Mouse (Mus musculus) neural tube, embryonic 14.5 days (tissue): ENCODE results near the gene 6030408B16Rik. TPM values are rescaled to one million over a fixed set of nuclear protein-coding genes. Genes with fewer than 3 reads are reported as not detected.

ENCODE experiments used
- ATAC-seq: fragments of 200-750 bp; cut with Nextera tagmentation; 2 replicates; pipeline ENCODE4 v1.8.0; 2017; ENCODE audit warnings: low read depth, mild to moderate bottlenecking, moderate TSS enrichment, moderate library complexity
- H3K27ac ChIP-seq: fragments of 300-500 bp; sonication (generic); 2 replicates; pipeline ENCODE4 v1.5.1; 2014; ENCODE audit warnings: low read depth, mild to moderate bottlenecking, control low read depth, low read length, moderate library complexity, mixed read lengths
- H3K27me3 ChIP-seq: fragments of 300-500 bp; sonication (generic); 2 replicates; pipeline ENCODE4 v1.6.1; 2014; ENCODE audit warnings: low read length; ENCODE audit not compliant: control insufficient read depth, insufficient read depth
- H3K36me3 ChIP-seq: fragments of 300-500 bp; sonication (generic); 2 replicates; pipeline ENCODE4 v1.6.1; 2014; ENCODE audit warnings: low read length, mixed read lengths; ENCODE audit not compliant: control insufficient read depth, insufficient read depth
- H3K4me1 ChIP-seq: fragments of 300-500 bp; sonication (generic); 2 replicates; pipeline ENCODE4 v1.6.1; 2014; ENCODE audit warnings: low read length; ENCODE audit not compliant: control insufficient read depth, insufficient read depth
- H3K4me2 ChIP-seq: fragments of 300-500 bp; sonication (generic); 2 replicates; pipeline ENCODE4 v1.6.1; 2014; ENCODE audit warnings: mild to moderate bottlenecking, low read depth, low read length, control low read depth
- H3K4me3 ChIP-seq: fragments of 300-500 bp; sonication (generic); 2 replicates; pipeline ENCODE4 v1.5.1; 2014; ENCODE audit warnings: low read depth, low read length, control low read depth, mixed read lengths
- H3K9ac ChIP-seq: fragments of 300-500 bp; sonication (generic); replicated peaks from 2 replicates; pipeline ENCODE4 v1.6.1; 2014; ENCODE audit warnings: low read depth, mild to moderate bottlenecking, control low read depth, low read length, mixed read lengths
- H3K9me3 ChIP-seq: fragments of 300-500 bp; sonication (generic); 2 replicates; pipeline ENCODE4 v1.6.1; 2016; ENCODE audit warnings: low read length; ENCODE audit not compliant: control insufficient read depth
- WGBS: fragments of 180-500 bp; shearing (Covaris S2); extraction: QIAGEN DNeasy Blood & Tissue Kit; methylation state at CpG from one replicate; pipeline ENCODE4 v1.1.7; 2014; 5-methylcytosine and 5-hydroxymethylcytosine counted together
- polyA plus RNA-seq: library from polyadenylated mRNA; unstranded; fragments of >200 nt; fragmentation: Nextera tagmentation; extraction: Ambion mirVana; gene quantifications from 2 replicates; pipeline ENCODE4 v1.2.1, GENCODE M21; 2014

Gene 6030408B16Rik
- polyA plus RNA-seq, 1 experiment from 2014 or later, result 0.64 TPM

DNA sequence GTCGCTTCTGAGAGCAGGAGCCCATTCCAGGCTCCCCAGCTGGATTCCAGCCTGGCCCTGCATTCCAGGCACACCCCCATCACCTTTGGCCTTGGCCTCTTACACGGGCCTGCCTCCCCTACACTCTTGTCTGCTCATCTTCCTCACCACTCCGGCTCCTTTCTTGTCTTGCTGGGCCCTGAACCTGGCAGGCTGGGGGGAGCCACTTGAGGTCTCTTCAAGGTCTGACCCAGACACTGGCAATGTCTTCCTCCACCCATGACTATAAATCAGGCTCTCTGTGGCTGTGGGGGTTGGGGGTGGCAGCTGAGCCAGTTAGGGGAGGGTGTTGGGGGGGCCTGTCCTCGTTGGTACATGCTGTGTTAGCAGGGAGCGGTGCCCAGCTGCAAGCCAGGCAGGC lies 14.4 kb upstream of the 6030408B16Rik start:
- no peak overlapping the region for H3K9ac ChIP-seq
- WGBS, result 38% methylated on average over 5 of the region's 5 CpGs

DNA sequence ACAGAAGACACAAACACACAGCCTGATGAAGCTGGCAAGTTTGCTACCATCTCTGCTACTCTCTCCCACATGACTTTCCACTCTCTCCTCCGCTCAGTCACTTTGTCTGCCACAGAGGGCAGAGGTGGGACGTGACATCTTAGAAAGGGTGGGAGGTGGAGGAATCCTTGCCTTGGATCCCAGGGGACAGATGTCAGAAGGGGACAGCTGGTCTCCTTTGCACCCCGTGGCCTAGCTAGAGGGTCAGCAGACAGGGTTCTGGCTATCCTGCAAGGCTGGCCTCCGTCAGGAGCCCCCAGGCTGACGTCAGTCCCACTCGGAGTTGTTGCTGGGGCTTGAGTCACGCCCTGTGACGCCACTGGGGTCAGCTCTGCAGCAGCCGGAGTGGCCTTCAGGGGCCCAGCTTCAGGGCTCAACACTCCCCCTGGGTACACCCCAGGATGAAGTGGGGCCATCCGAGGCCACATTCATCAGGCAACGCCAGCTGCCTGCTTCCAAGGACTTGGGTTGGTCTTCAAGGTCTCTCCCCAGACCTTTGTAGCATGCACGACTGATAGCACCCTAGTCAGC lies 13.5 kb upstream of the 6030408B16Rik start:
- Histone ChIP-seq H3K36me3 (no peaks in the 10 kb centered on the region), H3K27me3 (no peaks in the 10 kb centered on the region), H3K9me3 (no peaks in the 10 kb centered on the region), H3K27ac (no peak overlapping the region), H3K4me1 (0 out of 2 replicates have a peak, but pooled peaks cover 2% of the 10 kb centered on the region), H3K4me2 (no peak overlapping the region), H3K9ac (no peak overlapping the region), H3K4me3 (no peak overlapping the region)
- WGBS, result 69% methylated on average over 12 of the region's 12 CpGs
- ATAC-seq, result no peak

More for the DNA sequence above, 14.4 kb upstream of the 6030408B16Rik start:
- Histone ChIP-seq H3K4me3 (no peak overlapping the region), H3K4me2 (no peak overlapping the region), H3K36me3 (no peaks in the 10 kb centered on the region), H3K27me3 (no peaks in the 10 kb centered on the region), H3K9me3 (no peaks in the 10 kb centered on the region), H3K4me1 (0 out of 2 replicates have a peak, but pooled peaks cover 2% of the 10 kb centered on the region), H3K27ac (no peak overlapping the region)
- no peak for ATAC-seq

DNA sequence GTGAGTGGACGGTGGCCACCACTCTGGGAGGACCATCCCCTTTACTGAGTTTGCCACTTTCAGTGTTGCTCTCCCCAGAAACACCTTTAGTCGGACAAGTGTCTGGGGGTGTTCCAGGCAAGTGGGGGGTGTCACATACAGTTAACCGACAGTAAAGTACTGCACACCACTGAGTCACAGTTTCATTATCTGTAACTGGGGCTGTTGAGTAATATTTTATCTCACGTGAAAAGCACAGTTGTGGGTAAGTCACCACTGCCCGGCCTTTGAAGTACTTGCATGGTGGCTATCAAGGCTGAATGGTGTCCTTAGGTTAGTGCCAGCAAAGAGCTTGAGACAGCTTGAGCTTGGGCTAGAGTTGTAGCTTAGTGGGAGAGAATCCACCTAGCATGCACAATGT lies 10.5 kb upstream of the 6030408B16Rik start:
- Histone ChIP-seq H3K27me3 (no peaks in the 10 kb centered on the region), H3K4me1 (peaks cover 10% of the 10 kb centered on the region; the same call in 1 of the 2 replicates)
- no peak for ATAC-seq

DNA sequence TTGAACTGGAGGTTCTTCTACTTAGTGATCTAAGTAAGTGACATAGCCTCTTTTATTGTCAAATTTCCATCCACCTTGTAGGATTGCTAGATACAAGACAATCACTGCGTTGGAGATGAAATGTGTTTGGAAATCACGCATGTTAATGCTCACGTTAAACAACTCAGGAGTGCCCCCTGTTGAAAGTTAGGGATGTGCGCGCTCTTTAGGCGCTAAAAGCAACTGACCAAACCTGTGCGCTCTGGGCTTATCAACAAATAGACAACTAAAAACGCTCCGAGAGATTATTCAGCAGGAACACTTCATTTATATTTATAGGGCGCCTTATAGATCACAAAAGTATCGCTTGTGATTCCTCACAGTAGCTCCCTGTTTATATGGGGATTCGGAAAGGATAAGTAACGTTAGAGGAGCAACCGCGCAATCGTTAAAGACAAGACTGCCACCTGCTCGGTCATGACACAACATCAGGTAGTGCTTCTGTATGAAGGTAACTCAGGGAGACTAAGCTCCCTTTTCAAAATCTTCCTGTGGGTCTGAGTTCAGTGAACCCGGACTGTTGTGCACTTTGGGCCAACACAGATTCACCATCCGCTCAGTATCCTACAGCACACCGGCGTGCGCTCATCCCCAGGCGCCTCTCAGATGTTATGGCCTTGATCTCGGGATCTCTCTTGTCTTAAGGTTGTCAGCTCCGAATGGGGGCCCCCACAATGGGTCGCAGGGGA lies 9.7 kb upstream of the 6030408B16Rik start:
- peak overlapping the region; percentile 18; the same call in 1 of the 2 replicates for H3K27ac ChIP-seq

More for the DNA sequence above, 10.5 kb upstream of the 6030408B16Rik start:
- Histone ChIP-seq H3K4me2 (no peak overlapping the region), H3K9me3 (no peaks in the 10 kb centered on the region), H3K9ac (no peak overlapping the region), H3K4me3 (no peak overlapping the region), H3K27ac (no peak overlapping the region), H3K36me3 (peaks cover 7% of the 10 kb centered on the region; the same call in 1 of the 2 replicates)
- WGBS, result 77% methylated on average over 5 of the region's 5 CpGs

DNA sequence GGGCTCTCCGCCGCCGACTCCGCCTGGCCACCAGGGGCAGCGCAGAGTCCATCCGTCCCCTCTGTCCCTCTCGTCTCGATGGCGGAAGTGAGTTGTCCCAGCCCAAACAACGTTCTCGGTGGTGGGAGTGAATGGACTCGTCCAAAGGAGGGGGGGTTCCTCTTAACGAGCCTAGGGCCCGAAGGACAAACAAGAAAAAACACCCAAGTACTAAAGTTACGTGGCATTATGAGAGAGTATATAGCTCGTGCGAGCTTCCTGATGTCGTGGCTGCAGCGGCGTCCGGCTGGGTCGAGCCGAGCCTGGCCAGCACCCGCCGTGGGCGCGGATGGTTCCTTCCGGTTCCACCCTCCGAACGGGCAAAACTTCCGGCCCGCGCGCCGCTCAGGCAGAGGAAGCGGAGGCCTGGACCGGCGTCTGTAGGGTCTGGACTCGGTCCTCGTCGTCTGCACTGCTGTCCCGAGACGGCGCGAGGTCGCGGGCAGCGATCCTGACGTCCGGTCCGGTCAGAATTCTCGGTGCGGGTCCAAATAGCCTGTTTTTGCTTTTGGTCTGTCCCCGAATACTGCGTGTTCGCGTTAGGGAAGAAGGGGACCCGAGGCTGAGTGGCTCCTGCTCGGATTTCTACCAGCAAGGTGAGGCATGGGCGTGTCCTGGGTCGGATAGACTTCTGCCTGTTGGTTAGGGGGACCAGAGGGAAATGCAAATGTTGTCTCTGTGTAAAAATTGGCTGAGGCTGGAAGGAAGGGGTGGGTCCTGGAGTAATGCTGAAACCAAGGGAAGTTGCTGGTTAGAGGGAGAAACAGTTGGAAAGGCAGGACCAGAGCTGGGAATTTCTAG lies 8.9 kb upstream of the 6030408B16Rik start, which contains the start of gene Atg101:
Gene Atg101 (plus strand): TSS at position 362 of the 840 bp plus-strand sequence.
- Histone ChIP-seq H3K4me2 (peak within 1 kb of the TSS; percentile 70), H3K27ac (peak within 1 kb of the TSS; percentile 18; the same call in 1 of the 2 replicates), H3K36me3 (peaks cover 18% of the 10 kb centered on the region), H3K4me1 (peaks cover 8% of the 10 kb centered on the region; the same call in 1 of the 2 replicates), H3K27me3 (no peaks in the 10 kb centered on the region), H3K4me3 (peak within 1 kb of the TSS; percentile 68), H3K9ac (peak within 1 kb of the TSS; percentile 74), H3K9me3 (no peaks in the 10 kb centered on the region)
- peak; percentile 93 for ATAC-seq
- under 1% methylated on average over 61 of the region's 61 CpGs for WGBS

More for the DNA sequence above, 9.7 kb upstream of the 6030408B16Rik start:
- Histone ChIP-seq H3K4me3 (peak overlapping the region; percentile 68), H3K9ac (peak overlapping the region; percentile 39), H3K4me1 (peaks cover 10% of the 10 kb centered on the region; the same call in 1 of the 2 replicates), H3K9me3 (no peaks in the 10 kb centered on the region), H3K27me3 (no peaks in the 10 kb centered on the region), H3K36me3 (peaks cover 11% of the 10 kb centered on the region; the same call in 1 of the 2 replicates), H3K4me2 (peak overlapping the region; percentile 70)
- peak; percentile 45; the same call in 1 of the 2 replicates for ATAC-seq
- 2% methylated on average over 26 of the region's 26 CpGs for WGBS

DNA sequence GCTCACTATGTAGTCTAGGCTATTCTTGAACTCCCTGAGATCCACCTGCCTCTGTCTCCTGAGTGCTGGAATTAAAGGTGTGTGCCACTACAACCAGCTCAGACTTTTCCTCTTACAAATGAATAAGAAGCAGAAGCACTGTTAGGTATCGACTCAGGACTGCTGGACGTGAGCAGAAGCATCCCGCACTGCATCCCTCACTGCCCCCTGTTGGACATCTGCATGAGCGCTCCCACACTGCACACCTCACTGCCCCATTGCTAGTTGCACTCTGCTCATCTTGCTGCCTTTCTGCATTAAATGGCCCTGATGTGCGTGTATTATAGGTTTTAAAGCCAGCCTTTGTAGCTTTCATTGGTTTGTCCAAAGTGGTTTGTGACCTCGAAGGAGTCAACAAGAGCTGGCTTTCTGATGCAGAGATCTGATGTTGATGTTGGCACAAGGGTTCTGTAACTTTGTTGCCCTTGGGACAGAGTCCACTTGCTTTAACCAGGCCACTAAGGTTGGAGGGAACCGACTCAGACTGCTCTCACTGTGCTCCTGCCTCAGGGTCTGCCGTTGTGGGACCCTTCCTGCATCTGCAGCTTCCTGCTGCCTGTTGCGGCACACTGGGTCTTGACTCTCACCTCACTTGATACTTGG lies 6.8 kb upstream of the 6030408B16Rik start:
- 75% methylated on average over 9 of the region's 9 CpGs for WGBS
- H3K9ac ChIP-seq, result no peak overlapping the region
- peaks cover 8% of the 10 kb centered on the region; the same call in 1 of the 2 replicates for H3K4me1 ChIP-seq
- H3K36me3 ChIP-seq, result peaks cover 31% of the 10 kb centered on the region
- no peak for ATAC-seq
- no peaks in the 10 kb centered on the region for H3K9me3 ChIP-seq
- no peak overlapping the region for H3K4me2 ChIP-seq
- H3K27ac ChIP-seq, result no peak overlapping the region
- H3K27me3 ChIP-seq, result no peaks in the 10 kb centered on the region
- no peak overlapping the region for H3K4me3 ChIP-seq

DNA sequence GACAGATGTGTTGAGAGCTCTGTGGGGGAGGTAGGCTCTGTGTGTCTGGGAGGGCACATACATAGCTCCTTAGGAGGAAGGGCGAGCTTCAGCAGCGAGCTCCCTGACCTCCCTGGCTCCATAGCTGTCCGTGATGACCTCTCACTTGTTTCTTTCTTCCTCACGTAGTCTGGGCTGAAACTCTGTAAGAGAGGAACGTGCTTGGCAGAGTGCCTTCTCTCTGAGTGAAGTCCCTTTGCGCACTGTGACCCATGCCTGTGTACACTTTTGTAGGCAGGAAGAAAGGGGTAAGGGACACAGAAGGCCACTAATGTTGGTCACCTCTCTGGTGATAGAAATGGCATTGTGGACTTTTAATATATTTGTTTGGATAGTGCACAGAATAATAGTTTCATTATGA lies 5.7 kb upstream of the 6030408B16Rik start:
- H3K4me2 ChIP-seq, result no peak overlapping the region
- no peak overlapping the region for H3K4me3 ChIP-seq
- peaks cover 8% of the 10 kb centered on the region; the same call in 1 of the 2 replicates for H3K4me1 ChIP-seq
- no peaks in the 10 kb centered on the region for H3K9me3 ChIP-seq
- H3K36me3 ChIP-seq, result peaks cover 34% of the 10 kb centered on the region
- no peak overlapping the region for H3K27ac ChIP-seq
- WGBS, result 87% methylated on average over 6 of the region's 6 CpGs
- no peak for ATAC-seq
- H3K9ac ChIP-seq, result no peak overlapping the region
- no peaks in the 10 kb centered on the region for H3K27me3 ChIP-seq

DNA sequence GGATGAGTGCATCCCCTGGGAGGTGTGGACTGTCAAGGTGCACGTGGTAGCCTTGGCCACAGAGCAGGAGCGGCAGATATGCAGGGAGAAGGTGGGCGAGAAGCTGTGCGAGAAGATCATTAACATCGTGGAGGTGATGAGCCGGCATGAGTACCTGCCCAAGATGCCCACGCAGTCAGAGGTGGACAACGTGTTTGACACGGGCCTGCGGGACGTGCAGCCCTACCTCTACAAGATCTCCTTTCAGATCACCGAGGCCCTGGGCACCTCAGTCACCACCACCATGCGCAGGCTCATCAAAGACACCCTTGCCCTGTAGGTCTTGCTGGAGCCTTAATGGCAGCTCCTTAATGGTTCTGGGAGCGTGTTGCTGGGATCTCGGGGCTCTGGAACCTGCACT lies 2.7 kb upstream of the 6030408B16Rik start:
- Histone ChIP-seq H3K4me1 (peaks cover under 1% of the 10 kb centered on the region; the same call in 1 of the 2 replicates), H3K9ac (no peak overlapping the region), H3K27me3 (no peaks in the 10 kb centered on the region), H3K4me3 (no peak overlapping the region), H3K36me3 (peaks cover 34% of the 10 kb centered on the region), H3K4me2 (no peak overlapping the region), H3K9me3 (no peaks in the 10 kb centered on the region), H3K27ac (no peak overlapping the region)
- no peak for ATAC-seq
- 95% methylated on average over 15 of the region's 15 CpGs for WGBS
